Mouse (Mus musculus) embryo, embryonic 11 days (tissue): ENCODE measurements around the gene Spryd4.
"Not testable (repeated sequence)": the region's sequence is repeated elsewhere in the genome, so short reads cannot be mapped to it uniquely, and the experiment has no call there.

Experiments used
- DNase-seq: peaks from one replicate; pipeline ENCODE4 v3.0.0-alpha.2; 2015

Spryd4 gene

DNA sequence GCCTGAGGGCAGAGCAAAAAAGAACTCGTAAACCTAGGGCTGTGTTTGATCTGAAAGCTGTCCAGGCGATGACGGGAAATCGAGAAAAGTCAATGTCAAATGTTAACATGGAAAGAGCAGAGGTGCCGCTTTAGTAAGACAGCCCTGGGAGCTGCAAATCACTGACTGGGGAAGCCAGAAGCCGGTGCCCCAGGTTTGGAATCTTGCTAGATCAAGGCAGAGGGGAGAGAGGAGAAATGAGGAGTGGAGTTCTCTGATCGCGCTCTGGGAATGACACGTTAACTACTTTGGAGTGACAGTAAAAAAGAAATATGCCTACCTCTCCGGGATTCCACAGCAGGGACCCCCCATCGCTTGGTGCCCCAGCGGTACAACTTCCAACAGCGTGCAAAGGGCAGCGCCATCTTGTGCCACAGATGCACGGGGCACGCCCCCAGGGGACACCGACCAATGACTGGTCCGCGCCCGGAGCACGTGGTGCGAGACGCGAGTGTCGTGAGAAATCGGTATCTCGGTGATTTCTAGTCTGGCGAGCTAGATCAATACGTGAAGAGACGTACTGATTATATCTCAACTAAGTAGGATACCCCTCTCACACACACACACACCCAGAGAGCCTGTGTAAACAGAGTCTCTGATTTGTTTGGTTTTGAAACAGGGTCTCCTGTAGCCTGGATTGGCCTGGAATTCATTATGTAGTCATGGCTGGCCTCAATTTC, at the start of gene Spryd4:
TSS of gene Spryd4 (minus strand) at position 418 of the 719 bp plus-strand sequence.
- DNase-seq = peak; percentile 98

DNA sequence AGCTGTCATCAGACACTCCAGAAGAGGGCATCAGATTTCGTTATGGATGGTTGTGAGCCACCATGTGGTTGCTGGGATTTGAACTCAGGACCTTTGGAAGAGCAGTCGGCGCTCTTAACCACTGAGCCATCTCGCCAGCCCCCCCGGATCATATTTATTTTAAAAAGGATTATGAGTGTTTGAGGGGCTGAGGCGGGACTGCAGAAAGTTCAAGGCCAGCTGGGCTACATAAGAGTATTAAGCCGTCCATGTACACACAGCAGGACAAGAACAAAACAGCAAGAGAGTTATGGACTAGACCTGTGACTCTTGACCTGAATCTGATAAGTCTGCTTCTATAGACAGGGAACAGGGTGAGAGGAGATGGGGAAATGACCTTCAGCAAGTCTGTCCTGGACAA, 48.8 kb upstream of the Spryd4 start:
- DNase-seq = not testable (repeated sequence)

DNA sequence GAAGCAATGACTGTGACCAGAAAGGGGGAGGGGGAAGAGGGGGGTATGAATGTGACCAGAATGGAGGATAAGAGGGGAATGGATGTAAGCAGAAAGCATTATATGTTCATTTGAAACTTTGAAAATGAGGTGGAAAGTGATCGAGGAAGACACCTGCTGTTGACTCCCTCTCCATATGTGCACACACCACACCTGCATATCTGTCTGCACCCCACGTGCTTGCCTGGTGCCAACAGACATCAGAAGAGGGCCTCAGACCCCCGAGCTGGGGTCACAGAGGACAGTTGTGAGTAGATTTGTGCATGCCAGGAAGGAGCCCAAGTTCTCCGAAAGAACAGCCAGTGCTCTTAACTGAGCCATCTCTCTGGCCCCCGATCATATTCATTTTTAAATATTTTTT, 48.3 kb upstream of the Spryd4 start:
- no peak for DNase-seq

DNA sequence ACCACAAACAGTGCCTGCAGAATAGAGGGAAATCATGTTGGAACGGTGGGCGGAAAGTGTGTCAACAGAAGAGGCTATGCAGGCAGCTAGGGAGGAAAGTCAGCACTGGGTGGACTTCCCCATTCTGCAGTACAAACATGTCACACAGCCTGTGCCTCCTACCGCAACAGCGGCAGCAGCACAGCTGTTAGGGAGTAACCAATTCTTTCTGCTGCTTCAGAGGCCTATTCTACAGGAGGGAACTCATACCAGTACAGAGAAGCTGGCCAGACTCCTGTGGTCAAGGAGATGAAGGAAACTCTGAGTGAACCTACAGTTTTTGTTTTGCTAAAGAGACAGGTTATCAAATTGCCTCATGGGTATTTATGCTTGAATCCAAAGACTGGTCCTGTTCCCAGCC, 47.3 kb upstream of the Spryd4 start:
- DNase-seq = no peak

DNA sequence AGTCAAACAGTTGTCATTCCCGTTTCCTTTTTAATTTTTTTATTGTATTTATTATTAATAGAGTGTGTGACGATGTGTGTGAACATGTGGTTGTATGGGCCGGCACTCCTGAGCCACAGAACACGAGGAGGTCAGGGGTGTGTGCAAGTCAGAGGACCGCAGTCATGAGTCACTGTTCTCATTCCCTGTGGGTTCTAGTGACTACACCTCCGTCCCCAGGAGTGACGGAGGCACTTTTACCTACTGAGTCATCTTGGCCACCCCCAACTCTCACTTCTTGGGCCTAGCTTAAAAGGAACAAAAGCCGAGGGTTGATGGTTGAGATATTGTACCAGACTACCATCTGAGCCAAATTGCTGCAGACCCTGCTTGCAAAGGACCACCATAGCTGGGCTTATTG, 44.7 kb upstream of the Spryd4 start:
- no peak for DNase-seq

DNA sequence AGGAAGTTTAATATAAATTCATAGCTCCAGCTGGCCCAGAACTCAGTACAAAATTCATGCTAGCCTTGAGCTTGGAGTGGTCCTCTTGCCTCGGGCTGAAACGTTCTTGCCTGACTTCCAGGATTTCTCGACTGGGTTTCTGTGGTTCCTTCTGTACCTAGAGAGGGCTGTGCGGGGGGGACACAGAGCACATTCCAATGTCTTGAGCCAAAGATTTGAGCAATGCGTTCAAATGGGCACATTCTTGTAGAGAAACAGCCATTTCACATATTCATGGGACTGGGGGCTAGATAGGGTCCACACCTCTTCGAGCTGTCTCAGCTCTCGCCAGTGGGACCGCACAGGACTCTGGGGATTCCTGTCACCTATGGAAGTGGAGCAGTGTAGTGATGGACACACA, 44.3 kb upstream of the Spryd4 start:
- DNase-seq = no peak

DNA sequence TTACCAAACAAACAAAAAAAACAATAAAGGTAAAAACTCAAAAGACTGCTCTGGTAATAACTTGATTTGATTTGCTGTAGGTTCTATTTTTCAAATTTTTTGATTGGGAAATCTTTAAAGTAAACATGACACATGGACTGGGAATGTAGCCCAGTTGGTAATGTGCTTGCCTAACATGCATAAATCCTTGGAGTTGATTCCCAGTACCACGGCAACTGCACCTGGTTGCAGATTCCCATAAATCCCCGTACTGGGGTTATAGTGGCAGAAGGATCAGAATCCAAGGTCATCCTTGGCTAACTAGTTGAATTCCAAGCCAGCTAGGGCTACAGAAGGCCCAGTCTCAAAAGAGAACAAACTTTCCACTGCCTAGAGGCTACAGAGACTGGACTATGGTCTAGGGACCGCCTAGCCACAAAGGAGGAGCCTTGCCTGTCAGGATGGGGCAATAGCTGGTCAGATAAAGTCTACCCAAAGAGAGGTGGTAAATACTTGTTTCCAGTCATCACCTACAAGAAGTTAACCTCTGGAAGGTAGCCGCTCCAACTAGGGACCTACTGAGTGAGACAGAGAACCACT, 42.2 kb upstream of the Spryd4 start, which contains the start of gene Apon:
TSS of gene Apon (plus strand) at position 420 of the 579 bp plus-strand sequence.
- DNase-seq = no peak

DNA sequence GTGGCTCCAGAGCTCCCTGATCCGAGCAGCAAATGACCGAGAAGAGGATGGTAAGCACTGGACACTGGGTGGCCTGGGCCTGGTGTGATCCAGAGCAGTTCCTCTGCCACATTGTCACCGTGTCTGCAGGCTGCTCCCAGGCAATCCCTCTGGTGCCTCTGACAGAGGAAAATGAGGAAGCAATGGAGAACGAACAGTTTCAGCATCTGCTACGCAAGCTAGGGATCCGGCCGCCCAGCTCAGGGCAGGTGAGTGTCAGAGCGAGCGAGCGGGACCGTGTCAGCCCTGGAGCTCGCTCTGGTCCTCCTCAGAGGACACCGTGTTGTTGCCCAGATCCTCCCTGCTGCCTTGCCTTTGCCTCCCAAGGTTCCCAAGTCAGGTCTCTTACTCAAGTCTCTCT, 39.0 kb upstream of the Spryd4 start:
- DNase-seq = no peak

DNA sequence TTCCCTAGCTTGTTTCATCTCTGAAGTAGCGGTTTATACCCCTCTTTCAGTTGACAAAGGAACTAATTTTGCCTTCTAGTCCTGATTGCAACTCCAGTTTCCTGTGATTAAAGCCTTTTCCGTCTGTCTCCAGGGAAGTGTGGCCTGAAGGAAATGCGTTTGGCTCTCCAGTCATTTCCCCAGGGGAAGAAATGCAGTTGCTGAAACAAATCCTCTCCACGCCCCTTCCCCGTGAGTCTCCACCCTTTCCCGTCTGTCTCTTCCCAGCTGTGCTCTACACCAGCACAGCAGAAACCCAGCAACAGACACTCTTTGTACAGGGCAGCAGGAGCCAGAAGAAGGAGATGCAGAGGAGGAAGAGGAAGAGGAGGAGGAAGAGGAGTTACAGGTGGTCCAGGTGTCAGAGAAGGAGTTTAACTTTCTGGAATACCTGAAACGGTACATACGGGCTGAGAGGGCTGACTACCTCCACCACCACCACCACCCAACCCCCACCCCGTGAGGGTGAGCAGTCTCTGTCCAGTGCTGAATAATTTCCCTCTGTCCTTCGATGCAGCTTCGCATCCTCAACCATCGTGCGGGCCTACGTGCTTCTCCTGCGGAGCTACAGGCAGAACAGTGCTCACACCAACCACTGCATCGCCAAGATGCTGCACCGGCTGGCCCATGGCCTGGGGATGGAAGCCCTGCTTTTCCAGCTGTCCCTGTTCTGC, 35.6 kb upstream of the Spryd4 start:
- DNase-seq = peak; percentile 18

DNA sequence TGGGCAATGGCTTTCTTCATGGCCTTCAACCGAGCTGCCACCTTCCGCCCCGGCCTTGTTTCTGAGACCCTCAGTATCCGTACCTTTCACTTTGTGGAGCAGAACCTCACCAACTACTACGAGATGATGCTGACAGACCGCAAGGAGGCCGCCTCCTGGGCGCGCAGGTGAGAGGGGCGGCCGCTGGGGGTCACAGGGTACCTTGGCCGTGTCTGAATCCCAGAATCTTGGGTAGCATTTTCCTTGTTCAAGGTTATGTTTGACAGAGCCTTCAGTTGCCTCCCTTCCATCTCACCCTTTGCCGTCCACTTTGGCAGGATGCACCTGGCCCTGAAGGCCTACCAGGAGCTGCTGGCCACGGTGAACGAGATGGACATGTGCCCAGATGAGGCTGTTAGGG, 32.5 kb upstream of the Spryd4 start:
- no peak for DNase-seq

DNA sequence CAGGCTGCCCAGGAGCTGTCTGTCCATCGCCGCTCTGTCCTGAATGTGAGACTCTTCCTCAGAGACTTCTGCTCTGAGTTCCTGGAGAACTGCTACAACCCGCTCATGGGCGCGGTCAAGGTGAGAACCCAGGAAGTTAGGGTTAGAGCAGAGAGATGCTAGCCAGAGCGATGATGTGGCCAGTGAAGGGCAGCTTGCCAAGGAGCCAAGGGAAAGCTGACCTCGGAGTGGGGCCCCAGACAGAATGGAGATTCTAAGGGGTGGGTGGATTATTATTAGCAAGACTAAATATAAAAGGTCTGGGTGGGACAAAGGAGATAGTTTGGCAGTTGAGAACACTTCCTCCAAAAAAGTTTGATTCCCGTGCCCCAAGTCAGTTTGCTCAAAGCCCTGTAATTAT, 31.6 kb upstream of the Spryd4 start:
- no peak for DNase-seq

DNA sequence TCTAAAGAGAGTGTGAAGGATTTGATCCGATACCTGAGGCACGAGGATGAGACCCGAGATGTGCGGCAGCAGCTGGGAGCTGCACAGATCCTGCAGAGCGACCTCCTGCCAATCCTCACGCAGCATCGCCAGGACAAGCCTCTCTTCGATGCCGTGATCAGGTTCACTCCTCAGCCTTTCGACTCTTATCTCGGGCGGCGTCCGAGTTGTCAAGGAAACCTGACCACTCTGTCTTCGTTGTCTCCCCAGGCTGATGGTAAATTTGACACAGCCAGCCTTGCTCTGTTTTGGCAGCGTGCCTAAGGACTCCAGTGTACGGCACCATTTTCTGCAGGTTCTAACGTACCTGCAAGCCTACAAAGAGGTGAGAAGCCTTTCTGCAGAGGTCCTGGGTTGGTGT, 28.5 kb upstream of the Spryd4 start:
- no peak for DNase-seq

DNA sequence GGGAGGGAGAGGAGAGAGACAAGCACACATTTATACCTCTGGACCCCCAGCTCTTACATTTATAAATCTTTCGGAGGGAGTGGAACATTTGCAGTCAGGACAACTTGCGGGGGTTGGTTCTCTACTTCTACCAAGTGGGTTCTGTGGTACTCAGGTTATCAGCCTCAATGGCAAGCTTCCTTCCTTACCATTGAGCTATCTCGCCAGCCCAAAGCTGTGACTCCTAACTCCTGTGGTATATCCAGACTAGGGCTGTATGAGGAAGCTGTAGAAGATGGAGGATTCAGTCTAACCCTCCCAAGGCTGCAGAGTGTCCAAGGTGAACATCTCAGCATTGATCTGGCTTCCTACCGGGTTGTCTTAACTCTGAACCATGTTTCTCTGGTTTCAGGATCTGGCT, 27.5 kb upstream of the Spryd4 start:
- DNase-seq = no peak

DNA sequence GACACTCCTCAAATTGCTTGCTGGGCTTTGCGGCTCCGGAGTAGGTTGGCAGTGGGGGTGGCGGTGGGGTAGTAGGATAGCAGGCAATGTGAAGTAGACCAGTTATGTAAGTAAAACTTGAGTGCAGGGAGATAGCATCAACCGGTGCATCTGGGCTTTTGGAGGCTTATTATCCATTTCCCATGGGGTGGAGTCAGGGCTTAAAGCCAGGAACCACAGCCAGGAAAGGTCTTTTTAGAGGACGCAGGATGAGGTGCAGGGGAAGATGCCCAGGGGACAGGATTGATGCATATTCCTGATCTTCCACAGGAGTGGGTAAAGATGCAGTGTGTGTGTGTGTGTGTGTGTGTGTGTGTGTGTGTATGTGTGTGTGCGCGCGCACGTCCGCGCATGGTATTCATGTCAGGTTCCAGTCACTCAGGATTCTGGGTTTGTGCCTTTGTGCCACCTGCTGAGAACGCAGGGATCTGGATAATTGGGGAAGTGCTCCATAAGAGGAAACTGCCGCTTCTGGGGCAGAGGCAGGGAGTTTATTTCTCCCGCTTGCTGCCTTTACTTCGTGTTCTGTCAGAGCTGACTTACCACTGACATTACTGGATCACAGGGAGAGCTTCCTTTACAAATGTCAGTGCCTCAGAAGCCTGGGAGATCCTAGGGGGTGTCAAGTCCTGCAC, 26.3 kb upstream of the Spryd4 start:
- DNase-seq = no peak

DNA sequence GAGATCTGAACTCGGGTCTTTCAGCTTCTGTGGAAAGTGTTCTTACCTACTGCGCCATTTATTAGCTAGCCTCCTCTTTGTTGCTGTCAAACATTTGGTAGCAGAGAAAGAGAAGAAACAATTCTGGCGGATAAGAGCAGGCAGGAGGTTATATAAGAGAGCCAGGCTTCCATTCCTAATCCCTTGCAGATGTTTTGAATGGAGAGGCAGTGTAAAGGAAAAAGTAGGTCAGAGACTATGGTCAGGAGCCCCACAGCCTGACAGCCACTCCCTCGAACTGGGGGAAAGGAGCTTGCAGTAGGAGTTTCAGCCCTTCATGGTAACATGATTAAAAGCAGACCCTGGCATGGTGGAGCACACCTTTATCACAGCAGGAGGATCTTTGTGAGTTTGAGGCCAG, 24.7 kb upstream of the Spryd4 start:
- no peak for DNase-seq

DNA sequence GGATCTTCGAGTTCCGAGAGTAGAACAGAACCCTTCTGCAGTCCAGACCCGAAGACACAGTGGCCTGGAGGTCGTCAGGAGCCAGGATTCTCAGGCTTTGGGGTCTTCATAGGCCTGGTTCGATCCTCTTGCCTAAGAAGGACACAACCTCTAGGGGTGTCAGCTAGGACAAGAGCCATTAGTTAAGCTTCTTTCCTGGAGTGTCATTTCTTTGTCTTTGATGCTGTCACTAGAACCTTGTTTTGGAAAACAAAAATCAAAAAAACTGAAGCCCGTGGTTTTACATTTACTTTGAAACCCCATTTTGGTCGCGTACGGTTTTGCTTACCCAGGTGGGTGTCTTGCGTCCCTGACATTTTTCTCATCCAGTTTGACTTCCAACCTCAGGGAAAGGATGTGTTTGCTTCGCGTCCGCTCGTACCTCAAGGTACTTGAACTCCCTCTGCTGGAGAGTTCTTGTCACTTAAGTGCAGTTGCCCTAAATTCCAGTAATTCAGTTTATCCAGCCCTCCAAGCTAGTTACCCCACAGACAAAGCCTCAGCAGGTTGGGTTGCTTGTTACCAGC, 20.9 kb upstream of the Spryd4 start:
- DNase-seq = peak; percentile 93

DNA sequence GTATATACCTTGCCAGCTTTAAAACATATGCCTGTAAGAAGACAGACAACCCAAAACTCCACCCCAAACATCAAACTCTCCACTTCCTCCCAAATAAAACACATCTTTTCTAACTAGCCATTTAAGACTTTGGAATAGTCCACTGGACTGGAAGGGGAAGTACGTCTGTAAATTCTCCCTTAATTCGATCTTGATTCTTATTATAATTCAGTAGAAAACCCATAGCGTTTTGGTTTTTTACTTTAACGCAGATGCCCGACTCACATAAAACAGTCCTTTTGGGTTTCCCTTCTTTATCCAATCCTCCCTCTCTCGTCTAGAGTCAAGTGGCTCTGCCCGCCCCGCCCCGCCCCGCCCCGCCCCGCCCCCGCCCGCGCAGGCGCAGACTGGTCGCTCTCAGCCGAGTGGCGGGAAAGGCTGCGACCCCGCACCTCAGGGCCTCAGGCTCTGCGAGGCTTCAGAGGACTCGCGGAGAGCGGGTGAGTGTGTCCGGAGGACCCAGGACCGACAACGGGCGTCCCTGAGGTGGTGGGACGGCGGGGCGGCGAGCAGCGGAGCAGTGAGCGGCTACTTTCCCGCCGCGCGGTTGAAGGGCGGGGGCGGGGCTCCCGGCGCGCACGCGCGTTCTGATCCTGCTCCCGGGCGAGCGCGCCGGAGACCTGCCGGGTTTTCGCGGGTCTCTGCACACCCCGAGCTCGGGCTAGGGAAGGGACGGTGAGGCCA, 20.3 kb upstream of the Spryd4 start, which contains the start of gene Timeless:
TSS of gene Timeless (plus strand) at position 369 of the 723 bp plus-strand sequence.
- DNase-seq = peak; percentile 90

DNA sequence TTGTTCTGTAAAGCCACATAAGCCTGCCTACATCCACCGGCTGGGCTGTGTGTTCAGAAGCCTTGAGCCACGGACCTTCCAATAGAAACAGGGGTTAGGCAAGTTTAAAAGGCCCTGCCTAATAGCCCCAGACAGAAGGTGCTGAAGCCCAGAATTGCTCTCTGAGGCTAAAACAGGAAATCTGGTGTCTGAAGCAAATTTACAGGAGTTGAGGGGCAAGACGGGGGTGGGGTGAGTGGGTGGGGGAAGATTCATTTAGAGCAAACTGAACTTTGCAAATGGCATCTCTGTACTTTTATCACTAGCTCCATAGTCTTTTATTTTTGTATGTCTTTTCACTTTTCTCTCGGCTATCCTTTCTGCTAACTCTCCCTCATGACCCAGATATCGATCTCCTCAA, 19.5 kb upstream of the Spryd4 start:
- DNase-seq = peak; percentile 28

DNA sequence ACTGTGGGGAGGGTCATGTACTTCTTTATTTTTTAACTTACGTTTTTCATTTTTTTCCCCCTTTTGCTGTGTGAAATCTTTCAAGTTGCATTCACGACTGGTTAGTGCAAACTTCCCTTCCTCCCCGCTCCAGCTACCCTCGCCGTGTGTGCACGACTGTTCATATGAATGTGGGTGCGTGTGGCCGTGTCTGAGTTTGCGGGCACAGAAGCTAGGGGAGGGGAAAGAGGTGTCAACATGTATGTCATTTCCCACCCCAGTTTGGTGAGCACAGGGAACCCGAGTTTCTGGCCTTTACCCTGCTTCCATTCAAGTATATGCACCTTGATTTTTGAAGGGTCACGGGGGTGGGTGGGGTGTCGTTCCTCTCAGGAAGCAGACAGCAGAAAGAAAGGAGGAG, 19.0 kb upstream of the Spryd4 start:
- no peak for DNase-seq

DNA sequence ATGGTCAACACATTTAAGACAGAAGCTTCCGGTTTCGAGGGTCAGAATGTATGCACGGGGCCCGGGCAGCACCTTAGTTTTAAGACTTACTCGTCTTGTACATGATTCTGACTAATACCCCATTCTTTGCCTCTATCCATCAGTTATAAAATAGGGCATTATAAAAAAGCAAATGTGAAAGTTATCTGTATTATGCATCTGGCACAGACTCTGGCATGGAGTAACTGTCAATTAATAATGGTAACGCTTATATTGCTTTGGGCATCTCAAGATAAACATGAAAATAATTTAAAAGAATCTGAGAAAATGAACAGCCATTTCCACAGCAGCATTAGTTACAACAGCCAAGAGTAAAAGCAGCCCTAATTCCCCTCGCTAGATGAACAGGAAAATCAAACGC, 16.4 kb upstream of the Spryd4 start:
- DNase-seq = no peak

DNA sequence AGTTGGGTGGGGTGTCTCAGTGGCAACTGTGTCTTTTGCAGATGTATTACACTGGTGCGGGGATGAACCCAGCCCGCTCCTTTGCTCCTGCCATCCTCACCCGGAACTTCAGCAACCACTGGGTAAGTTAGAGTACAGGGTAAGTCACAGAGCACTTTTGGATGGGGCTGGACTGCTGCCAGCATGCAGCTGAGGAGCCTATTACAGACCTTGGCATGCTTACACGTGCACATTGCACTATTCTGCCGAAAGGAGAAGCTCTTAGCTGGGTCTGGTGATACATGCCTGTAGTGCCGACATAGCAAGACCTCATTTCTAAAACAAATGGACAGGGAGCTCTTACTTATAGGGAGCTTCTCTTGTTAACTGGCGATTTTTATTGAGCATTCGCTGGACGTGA, 16.0 kb upstream of the Spryd4 start:
- DNase-seq = no peak

DNA sequence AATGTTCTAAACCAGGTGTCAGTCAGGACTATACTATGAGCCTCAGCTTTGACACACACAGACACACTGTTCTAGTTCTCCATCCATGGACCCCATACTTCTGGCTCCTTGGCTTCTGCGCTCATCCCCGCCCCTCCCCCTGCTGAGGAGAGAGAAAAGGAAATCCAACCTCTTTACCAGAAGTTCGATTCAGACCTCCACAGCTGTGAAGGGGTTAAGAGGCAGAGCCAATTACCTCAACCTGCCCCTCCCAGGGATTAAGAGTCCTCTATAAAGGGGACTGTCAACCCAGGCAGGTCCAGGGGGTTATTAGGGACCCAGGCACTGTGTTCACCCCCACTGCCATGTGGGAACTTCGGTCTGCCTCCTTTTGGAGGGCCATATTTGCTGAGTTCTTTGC, 13.9 kb upstream of the Spryd4 start, which contains the start of gene Mip:
TSS of gene Mip (plus strand) at position 301 of the 400 bp plus-strand sequence.
- no peak for DNase-seq
